ENCODE assay signal across 19 mouse cellular contexts in genomic region chr3:27735113-27735512, GRCm38 (mm10).
"Had no signal": no experiment of that assay in that cellular context is flagged by ENCODE, and none has a peak within 500 bp of the region (broad histone marks: within the 10 kb centered on the region; RNA-seq: fewer than 3 reads in every experiment).

No protein-coding gene starts in this region.

- H3K4me3 ChIP-seq: liver, embryonic 13.5 days; liver, embryonic 15.5 days; midbrain, embryonic 13.5 days; midbrain, embryonic 15.5 days; neural tube, embryonic 12.5 days; stomach, embryonic 15.5 days had no signal

- H3K27me3 ChIP-seq: liver, embryonic 13.5 days; liver, embryonic 15.5 days; megakaryocyte, embryonic 14.5 days; midbrain, embryonic 13.5 days; midbrain, embryonic 15.5 days; neural tube, embryonic 12.5 days; stomach, embryonic 15.5 days had no signal

- ATAC-seq: liver, postnatal 0 days; lung, postnatal 0 days; midbrain, embryonic 13.5 days; midbrain, embryonic 15.5 days had no signal

- H3K9me3 ChIP-seq: liver, embryonic 13.5 days; liver, embryonic 15.5 days; midbrain, embryonic 13.5 days; midbrain, embryonic 15.5 days; neural tube, embryonic 12.5 days; stomach, embryonic 15.5 days had no signal

- H3K4me2 ChIP-seq: liver, embryonic 11.5 days; liver, embryonic 13.5 days; liver, embryonic 15.5 days; midbrain, embryonic 11.5 days; midbrain, embryonic 13.5 days; midbrain, embryonic 15.5 days; neural tube, embryonic 12.5 days; stomach, embryonic 15.5 days had no signal

- DNase-seq: liver; liver, embryonic 13.5 days; liver, postnatal 0 days; lung, postnatal 14 days; right cerebral cortex, postnatal 14 days; thymus, adult 2 months; thymus, postnatal 25 days; thymus, postnatal 4 days had no signal

- H3K9ac ChIP-seq: liver, embryonic 13.5 days; liver, embryonic 15.5 days; liver, postnatal 0 days; midbrain, embryonic 13.5 days; midbrain, embryonic 15.5 days; neural tube, embryonic 12.5 days; stomach, embryonic 15.5 days had no signal

- H3K27ac ChIP-seq: liver, embryonic 13.5 days; liver, embryonic 15.5 days; macrophage; midbrain, embryonic 13.5 days; midbrain, embryonic 15.5 days; neural tube, embryonic 12.5 days; stomach, embryonic 15.5 days; stomach, postnatal 0 days had no signal

- H3K36me3 ChIP-seq: liver, embryonic 13.5 days; liver, embryonic 15.5 days; midbrain, embryonic 13.5 days; midbrain, embryonic 15.5 days; neural tube, embryonic 12.5 days; stomach, embryonic 15.5 days had no signal

- H3K4me1 ChIP-seq: liver, embryonic 13.5 days; liver, embryonic 15.5 days; megakaryocyte, embryonic 14.5 days; neural tube, embryonic 12.5 days; stomach, embryonic 15.5 days had no signal
